Mouse (Mus musculus): ENCODE measurements around the gene Sik3. TPM values are rescaled to one million over a fixed set of nuclear protein-coding genes. Genes with fewer than 3 reads are reported as not detected.
"Not testable (repeated sequence)": the region's sequence is repeated elsewhere in the genome, so short reads cannot be mapped to it uniquely, and the experiment has no call there.

Gene Sik3
- total RNA-seq, 2 experiments from 2014 or later: 112 to 132 TPM

DNA sequence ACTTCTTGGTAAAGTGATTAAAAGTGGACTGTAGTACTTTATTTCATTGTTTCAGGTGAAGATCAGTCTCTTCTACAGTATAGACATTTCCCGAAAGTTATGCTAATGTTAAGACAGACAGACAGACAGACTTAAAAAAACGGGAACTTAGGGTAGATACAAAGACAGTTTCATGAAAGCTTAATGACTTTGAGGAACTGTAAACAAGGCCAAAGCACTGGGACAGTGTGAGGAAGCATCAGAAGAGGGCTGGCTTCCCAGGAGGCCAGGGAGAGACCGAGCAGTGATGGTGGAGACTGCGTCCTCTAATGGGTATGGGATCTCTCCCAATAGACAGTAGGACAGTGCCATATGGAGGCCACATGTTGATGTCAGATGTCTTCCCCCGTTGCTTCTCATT, 86.5 kb downstream of the Sik3 start:
- DNase-seq (ENCODE audit: low spot score in 2 of 2): no peak

DNA sequence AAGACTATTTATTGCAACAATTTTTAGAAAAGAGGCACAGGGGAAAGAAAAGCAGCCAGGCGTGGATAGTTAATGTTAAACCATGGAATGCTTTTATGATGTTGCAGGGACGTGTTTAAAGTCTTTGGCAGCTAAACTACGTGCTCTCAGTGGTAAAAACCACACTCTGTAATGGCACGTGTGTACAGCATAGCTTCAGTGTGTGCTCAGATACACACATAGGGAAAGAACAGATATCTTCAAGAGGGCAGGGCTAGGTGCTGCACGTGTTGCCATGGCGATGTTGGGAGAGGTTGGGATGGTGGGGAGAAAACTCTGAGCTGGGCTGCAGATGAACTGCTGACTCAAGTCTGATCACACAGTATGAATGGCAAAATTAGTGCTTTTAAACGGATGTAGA, 90.5 kb downstream of the Sik3 start:
- DNase-seq (ENCODE audit: low spot score in 2 of 2): no peak

DNA sequence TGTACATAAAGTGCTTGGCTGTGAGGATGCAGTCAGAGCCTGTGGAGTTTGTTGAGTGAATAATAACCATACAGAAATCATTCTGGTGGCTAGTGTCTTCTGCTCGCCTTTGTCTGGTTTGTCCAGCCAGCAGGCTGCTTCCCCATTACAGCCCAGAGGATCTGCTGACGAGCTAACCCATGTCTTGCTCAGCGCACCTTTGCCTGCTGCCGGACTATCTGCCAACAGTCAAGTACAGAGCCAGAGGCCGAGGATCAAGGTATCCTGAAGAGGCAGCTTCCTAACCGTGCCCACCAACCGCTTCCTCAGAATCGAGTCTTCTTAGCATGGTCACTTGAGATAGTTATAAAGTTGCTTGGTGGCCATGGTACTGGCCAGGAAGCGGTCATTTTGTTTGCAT, 93.5 kb downstream of the Sik3 start:
- no peak for DNase-seq (ENCODE audit: low spot score in 2 of 2)

DNA sequence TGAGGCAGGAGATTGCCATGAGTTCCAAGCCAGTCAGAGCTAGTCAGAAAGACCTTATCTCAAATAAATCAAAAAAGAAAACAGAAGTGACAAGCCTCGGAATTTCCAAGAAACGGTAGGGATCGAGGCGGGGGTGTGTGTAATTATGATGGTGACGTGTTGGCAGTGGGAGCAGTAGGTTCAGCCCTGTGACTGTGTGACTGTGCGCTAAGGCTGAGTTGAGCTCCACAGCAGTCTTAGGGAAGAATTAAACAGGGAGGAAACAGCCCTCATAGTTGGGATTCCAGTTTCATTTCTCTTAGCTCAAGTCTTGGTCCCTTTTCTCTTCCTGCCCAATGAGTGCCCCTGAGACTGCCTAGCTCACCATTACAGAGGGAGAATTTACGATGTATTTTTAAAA, 98.0 kb downstream of the Sik3 start:
- DNase-seq (ENCODE audit: low spot score in 2 of 2): peak in 1 of 2 experiments; percentile 13

DNA sequence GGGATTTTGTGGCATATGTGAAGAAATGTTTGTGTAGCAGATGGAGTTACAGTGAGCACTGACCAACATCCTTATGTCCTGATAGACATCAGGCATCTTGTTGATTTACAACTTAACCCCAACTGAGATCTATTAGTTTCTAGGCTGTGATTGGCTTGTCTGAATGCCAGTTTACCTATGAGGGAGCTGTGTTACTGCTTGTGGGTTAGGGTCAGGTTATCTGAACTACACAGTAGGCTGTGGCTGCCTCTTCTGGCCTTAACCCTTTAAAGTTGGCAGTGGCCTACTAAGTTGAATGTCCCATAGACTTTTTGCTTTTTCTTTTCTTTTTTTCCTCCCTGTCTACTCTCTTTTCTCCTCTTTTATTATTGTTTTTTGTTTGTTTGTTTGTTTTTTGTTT, 98.7 kb downstream of the Sik3 start:
- no peak for DNase-seq (ENCODE audit: low spot score in 2 of 2)

DNA sequence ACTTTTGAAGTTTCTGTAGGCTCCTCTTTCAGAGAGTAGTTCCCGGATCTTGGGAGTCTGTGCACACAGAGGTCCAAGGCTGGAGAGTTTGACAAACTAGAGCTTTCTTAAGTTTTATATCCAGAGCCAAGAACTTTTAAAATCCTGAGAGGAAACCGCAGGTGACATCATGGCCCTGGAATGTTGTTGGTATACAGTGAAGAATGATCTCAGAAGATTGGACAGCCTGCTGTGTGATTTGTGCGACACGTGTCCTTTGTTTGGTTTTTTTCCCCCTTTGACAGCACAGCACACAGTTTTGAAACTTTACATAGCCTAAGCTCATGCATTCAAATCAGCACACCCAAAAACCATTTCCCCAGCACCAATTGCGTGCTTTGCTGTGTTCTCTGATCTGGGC, 99.6 kb downstream of the Sik3 start:
- no peak for DNase-seq (ENCODE audit: low spot score in 2 of 2)

DNA sequence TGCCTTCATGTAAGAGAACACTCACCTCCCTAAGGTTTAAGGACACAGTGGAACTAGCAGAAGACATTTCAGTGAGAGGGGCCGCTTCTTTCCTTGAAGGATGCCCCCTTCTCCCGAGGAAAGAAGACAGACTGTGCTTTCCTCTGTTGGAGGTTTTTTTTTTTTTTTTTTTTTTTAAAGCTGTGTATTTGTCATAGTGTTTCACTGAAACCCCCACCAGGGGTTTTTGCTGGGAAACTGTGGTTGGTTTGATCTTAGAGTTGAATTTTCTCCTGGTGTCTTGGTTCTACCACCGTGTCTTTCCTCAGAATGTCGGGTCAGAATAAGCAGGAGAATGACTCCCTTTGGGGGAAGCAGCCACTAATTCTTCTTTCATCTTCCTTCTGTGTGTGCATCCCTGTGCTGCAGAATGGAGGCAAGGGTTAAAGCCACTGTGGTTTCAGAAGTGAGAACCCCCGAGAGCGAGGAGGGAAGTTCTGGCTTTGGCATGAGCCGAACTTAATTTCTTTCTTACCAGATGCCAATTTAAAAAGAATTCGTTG, 106.3 kb downstream of the Sik3 start:
- DNase-seq (ENCODE audit: low spot score in 2 of 2): no peak

DNA sequence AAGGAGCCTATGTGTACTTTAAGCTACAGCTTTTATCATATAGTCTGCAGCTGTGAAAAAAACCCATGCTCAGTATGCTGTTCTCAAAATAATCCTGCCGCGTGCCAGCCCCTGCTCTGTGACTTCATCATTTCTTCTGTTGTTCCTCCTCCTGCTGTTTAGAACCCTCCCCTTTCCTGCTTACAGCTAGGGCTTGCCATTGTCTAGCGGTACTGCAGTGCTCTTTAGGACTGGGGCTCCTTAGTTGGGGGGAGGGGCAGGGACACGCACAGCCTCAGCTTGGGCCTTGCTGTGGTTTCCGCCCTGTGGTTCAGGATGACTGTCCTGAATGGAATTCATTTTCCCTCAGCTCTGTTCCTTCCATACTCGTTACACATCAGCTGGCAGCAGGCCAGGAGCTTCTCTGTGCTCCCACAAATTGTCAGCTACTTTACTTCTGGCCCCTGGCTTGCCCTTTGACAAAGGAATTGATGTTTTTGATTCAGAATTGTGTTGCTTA, 107.4 kb downstream of the Sik3 start:
- DNase-seq (ENCODE audit: low spot score in 2 of 2): peak; percentile 34 to 53

DNA sequence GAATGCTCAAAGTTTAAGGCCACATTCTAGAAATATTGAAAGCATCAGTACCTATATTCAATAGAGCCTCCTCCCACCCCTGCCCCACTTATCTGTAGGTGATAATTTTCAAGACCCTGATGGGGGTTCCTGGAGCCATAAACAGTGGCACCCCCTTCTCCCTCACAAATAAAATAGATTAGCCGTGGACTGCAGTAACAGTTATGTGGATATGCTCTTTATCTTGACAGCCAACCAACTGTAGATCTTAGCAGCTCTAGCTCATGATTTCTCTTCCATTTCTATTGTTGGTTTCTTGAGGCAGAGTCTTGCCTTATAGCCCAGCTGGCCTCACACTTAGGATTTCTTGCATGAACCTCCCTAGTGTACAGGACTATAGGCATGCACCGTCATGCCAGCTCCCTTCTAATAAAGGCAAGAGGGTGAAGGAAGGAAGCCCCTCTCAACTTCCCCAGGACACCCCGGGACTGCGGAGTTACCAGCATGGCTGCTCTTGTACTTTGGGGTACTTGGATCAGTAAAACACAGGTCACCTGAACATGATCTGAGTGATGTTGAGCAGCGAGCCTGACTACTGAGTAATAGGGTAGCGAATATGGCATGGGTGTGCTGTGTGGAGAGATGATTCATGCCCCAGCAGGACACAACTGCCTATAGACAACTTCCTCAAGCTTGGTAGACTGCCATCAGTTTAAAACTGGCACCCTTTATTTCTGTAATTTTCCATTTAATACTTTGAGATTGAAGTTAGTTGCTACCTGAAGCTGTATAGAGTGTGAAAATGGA, 108.0 kb downstream of the Sik3 start:
- DNase-seq (ENCODE audit: low spot score in 2 of 2): no peak

DNA sequence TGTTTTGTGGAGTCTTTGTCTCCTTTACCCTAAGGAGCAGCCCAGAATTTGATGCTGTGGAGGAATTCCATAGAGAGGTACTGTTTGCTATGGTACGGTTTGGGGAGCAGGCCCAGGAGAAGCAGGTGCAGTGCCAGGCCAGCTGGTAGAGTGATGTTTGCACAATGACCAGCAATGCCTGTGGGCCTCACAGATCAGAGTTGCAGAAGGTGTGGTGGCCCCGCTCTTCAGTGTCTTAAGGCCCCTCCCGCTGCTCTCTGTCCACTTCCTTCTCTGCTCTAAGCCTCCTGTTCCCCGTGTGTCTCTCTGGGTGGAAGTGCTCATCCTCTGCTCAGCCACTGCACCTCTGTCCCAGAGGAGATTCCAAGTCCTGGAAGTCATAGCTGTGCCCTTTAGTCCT, 108.9 kb downstream of the Sik3 start:
- DNase-seq (ENCODE audit: low spot score in 2 of 2): no peak

DNA sequence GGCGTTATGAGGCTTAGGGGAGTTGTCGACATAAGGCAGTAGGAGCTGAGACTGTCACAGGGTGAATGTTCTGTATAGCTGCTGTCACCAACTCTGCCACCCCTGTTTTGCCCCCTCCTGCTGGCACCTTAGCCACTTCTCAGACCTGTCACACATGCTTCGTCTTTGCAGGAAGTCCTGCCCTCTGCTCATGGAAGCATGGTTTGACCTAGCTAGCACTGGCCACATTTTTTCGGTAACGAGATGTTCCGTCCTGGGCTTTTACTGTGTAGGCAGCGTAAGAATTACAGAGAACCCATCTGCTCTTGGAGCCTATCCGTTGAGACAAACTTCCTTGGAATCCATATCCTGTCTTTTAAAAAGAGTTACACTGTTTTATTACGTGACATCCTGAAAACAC, 110.1 kb downstream of the Sik3 start:
- DNase-seq (ENCODE audit: low spot score in 2 of 2): peak in 1 of 2 experiments; percentile 17

DNA sequence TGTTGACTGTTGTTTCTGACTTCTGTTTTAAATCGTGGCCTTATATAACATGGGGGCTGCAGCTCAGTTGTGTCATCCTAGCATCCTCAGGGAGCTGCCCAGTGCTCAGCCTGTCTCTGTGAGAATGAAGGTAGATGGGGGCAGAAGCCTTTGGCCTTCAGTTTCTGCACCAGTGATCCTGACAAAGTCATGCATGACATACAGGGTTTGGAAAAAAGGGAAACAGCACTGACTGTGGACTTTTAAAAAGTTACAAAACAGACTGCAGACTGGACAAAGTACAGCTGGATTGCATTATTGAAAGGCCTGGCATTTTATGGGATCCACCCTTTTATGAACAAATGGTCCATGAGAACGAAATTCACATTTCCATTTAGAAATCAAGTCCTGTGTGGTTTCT, 113.7 kb downstream of the Sik3 start:
- DNase-seq (ENCODE audit: low spot score in 2 of 2): no peak

DNA sequence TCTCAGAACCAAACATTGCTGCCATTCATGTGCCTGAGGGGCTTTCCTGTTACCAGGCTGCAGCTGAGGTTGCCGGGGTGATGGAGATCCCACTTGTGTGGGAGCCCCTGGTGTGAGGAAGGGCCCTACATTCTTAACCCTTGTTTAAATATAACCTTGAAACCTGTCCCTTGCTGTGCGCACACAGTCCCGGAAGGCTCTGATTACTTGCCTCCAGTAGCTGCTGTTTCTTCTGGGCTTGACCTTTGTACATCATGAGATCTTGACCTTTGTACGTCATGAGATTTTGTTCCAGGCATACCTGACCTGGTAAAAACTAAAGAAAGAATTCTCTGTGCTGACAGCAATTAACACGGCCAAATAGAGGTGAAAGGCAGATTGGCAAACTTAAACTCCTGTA, 114.7 kb downstream of the Sik3 start:
- DNase-seq (ENCODE audit: low spot score in 2 of 2): no peak

DNA sequence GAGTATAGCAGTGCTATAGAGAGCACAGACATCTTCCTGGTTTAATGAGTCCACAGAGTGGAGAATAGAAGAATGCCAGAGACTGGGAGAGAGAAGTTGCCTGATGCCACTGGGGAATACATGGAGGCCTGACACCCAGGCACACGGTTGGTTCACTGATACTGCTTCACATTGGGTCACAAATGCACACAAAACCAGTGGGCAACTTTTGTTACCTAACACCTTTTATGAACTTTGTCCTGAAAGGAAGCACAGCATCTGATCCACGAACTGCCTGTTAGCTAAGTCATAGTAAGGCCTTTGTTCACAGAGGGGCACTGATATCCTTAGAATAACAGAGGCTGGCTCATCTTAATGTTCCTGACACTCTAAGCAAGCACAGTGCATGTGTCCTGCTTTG, 116.6 kb downstream of the Sik3 start:
- no peak for DNase-seq (ENCODE audit: low spot score in 2 of 2)

DNA sequence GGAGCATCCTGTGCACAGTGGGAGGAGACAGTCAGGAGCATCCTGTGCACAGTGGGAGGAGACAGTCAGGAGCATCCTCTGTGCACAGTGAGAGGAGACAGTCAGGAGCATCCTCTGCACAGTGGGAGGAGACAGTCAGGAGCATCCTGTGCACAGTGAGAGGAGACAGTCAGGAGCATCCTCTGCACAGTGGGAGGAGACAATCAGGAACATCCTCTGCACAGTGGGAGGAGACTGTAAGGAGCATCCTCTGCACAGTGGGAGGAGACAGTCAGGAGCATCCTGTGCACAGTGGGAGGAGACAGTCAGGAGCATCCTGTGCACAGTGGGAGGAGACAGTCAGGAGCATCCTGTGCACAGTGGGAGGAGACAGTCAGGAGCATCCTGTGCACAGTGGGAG, 120.2 kb downstream of the Sik3 start:
- DNase-seq (ENCODE audit: low spot score in 2 of 2): not testable (repeated sequence)

DNA sequence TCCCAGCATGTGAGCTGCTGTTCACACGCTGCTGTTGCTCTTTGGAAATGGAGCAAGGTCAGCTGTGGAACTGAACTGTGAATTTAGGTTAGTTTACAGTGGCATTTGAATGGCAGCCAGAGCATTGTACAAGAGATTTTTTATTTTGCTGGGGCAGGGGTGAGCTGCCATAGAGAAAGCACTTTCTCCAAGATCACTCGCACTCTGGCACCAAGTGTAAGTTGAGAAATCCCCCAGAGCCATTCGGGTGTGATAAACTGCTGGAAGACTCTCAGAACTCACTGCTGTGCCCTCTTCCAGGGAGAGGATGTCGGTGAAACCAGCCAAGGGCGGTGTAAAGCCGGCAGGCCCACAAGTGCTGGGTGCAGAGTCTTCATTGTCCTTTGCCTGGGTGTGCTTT, 126.2 kb downstream of the Sik3 start:
- DNase-seq (ENCODE audit: low spot score in 2 of 2): no peak

DNA sequence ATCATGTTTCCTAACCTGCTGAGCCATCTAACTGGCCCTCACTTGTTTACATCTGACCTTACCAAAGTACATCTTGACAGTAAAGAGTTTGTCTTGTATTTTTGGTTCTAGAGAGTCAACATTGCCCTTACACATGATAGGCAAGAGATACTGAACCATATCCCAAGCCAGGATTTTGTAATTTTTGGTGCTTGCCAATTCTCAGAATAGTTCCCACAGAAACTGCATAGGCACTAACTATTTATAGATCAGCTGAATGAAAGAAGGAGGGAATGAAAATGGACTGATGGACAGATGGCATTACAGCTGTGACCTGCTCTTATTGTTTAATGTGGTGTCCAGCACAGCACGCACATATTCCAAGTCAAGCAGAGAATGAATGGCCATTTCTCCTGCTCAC, 128.2 kb downstream of the Sik3 start:
- no peak for DNase-seq (ENCODE audit: low spot score in 2 of 2)

DNA sequence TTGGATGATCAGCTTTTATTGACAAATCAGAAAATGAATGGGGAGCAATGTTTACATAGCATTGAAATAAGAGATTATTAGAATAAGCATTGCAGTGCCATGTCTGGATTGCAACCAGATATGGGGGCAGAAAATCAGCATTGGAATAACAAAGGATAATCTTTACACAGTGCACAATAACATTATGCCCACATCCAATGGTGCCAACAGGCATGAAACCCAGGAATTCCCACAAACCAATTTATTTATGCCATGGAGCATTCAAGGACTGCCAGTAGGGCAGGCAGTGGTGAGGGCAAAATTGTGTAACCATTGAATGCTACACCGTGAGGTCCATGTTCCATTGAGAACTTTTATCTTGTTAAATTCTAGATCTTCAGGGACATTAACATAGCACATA, 129.4 kb downstream of the Sik3 start:
- no peak for DNase-seq (ENCODE audit: low spot score in 2 of 2)

DNA sequence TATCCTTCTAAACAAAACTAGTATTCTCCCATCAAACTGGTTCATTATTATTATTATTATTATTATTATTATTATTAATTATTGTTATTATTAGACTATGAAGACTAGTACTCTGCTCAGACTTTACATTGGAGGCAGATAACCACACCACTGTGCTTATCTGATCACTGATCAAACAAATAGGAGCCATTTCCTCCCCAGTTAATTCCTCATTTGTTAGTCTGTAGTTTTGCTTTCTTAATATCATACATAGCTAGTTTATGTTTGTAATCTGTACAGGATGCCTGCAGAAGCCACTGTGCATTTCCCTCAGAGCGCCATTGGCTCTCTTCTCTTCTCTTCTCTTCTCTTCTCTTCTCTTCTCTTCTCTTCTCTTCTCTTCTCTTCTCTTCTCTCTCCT, 129.9 kb downstream of the Sik3 start:
- DNase-seq (ENCODE audit: low spot score in 2 of 2): no peak

DNA sequence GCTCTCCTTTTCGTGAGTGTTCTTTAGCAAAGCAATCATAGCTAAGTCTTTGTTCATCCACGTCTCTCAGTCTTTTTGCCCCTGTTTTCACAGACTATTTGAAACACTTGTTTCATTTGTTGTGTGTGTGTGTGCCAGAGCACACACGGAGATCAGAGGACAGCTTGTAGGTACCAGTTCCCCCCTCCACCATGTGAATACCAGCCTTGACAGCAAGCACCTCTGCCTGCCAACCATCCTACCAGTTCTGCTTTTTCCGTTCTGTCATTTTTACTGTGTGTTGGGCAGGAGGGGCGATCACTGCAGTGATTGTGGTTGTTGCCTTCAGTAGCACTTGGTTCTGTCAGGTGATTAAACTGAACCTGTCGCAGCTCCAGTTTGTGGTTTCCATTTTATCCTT, 132.4 kb downstream of the Sik3 start:
- no peak for DNase-seq (ENCODE audit: low spot score in 2 of 2)

DNA sequence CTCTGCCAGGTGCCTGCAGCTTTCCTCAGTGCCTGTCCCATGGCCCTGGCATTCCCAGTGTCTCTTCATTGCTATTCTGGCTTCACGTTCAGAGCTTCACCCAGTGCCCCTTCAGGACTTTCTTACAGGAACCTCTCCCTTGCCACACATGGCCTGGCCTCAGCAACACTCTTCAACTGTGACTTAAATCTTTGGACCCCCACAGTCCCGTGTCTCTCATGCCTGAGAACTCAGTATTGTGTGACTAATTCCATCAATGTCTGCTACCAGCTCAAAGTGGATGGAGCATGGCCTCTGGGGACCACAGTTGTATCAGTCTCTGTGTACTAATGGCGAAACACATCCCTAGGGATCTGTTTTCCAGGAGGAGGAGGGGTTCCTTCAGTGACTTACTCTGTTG, 133.8 kb downstream of the Sik3 start:
- DNase-seq (ENCODE audit: low spot score in 2 of 2): no peak

DNA sequence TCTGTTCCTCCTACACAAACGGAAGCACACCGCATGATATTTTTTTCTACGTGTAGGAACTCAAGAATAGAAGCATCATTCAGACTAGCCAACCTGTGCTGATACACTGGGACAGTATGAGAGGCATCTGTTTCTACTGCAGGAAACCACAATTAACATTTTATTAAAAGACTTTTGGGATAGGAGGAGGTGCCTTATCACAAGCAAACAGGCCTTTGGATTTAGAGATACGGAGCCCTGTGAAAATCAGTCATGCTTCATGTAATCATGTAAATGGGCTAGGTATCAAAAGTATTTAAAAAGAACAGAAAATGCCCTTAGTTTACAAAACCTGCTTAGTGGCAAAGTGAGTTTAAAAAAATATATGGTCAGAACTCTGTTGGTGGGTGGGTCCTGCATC, 136.1 kb downstream of the Sik3 start:
- no peak for DNase-seq (ENCODE audit: low spot score in 2 of 2)

DNA sequence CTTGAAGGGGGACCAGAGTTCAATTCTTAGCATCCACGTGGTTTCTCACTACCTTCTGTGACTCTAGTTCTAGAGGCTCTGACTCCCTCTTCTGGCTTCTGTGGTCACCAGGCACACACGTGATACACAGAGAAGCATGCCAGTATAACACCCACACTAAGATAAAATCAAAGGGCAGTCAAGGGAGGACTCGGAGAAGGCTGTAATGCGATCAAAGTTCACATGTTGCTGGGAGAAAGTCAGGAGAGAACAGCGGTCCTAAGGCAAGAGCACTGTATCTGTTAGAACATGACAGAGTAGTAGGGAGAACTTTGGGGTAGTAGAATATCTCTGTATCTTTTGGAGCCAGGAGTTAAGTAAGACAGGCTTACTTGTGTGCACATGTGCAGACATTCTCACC, 136.8 kb downstream of the Sik3 start:
- DNase-seq (ENCODE audit: low spot score in 2 of 2): no peak

All from left cerebral cortex, adult 18-20 months (tissue).